Mouse (Mus musculus): ENCODE results near the gene Olfr1359.

The Olfr1359 gene

GRCm38 (mm10) chr13:21727948-21728572 is 30.1 kb downstream of the Olfr1359 start:
- no peak for DNase-seq

GRCm38 (mm10) chr13:21729544-21729943 is 31.6 kb downstream of the Olfr1359 start:
- no peak for DNase-seq

GRCm38 (mm10) chr13:21733466-21733865 is 35.6 kb downstream of the Olfr1359 start:
- no peak for DNase-seq

- peak; percentile 68 to 88 for DNase-seq
Measured at GRCm38 (mm10) chr13:21734010-21734905, 36.3 kb downstream of the Olfr1359 start.

GRCm38 (mm10) chr13:21734906-21735767 is 37.2 kb downstream of the Olfr1359 start, which contains the start of gene Hist1h4j:
Hist1h4j (plus strand) TSS chr13:21735064.
- peak; percentile 85 to 86 for DNase-seq

GRCm38 (mm10) chr13:21745006-21745405 is 47.1 kb downstream of the Olfr1359 start:
- no peak for DNase-seq

- no peak for DNase-seq
Measured at GRCm38 (mm10) chr13:21749387-21750158, 51.7 kb downstream of the Olfr1359 start.

GRCm38 (mm10) chr13:21750159-21751017 is 52.5 kb downstream of the Olfr1359 start, which contains the start of gene Hist1h4k:
Hist1h4k (minus strand) TSS chr13:21750505.
- DNase-seq, result peak; percentile 94

GRCm38 (mm10) chr13:21751417-21751816 is 53.5 kb downstream of the Olfr1359 start:
- no peak for DNase-seq

GRCm38 (mm10) chr13:21751827-21752226 is 53.9 kb downstream of the Olfr1359 start:
- DNase-seq, result no peak

- no peak for DNase-seq
Measured at GRCm38 (mm10) chr13:21752356-21752755, 54.4 kb downstream of the Olfr1359 start.

GRCm38 (mm10) chr13:21753051-21753523 is 55.2 kb downstream of the Olfr1359 start:
- no peak for DNase-seq

GRCm38 (mm10) chr13:21753524-21754285 is 55.8 kb downstream of the Olfr1359 start, which contains the start of the genes Hist1h2ak and Hist1h2bn:
Hist1h2ak (minus strand) TSS chr13:21753827.
Hist1h2bn (plus strand) TSS chr13:21754123.
- DNase-seq, result peak; percentile 65 to 72

GRCm38 (mm10) chr13:21754294-21755001 is 56.5 kb downstream of the Olfr1359 start:
- DNase-seq, result peak in 1 of 2 experiments; percentile 56

GRCm38 (mm10) chr13:21755707-21756106 is 57.8 kb downstream of the Olfr1359 start:
- no peak for DNase-seq

Data from lung, postnatal 4 days (tissue).